Mouse (Mus musculus) ZHBTc4 (cell line): ENCODE data around the gene Tnk1.

Experiments
- DNase-seq: peaks from one replicate; pipeline ENCODE4 v3.0.0-alpha.2; 2011; ENCODE audit warnings: low read depth, low spot score

Gene Tnk1

DNA sequence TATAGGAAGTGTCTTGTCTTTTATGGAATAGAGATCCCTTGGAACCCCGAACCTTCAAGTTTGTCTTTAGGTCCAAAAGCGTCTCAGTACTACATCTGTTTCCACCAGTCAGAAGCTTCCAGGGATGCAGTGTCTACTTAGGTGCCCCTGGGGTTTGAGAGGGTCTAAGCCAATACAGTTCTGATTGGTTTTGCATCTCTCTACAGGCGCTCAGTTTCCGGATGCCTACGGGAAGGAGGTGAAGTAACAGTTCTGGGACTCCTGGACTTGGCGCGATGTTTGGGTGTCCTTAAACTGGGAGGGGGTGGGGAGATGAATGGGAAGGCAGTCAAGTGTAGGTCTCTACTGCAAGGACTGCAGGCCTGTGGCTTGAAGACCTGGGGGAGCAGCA is 19.8 kb downstream of the Tnk1 start:
- DNase-seq = no peak

DNA sequence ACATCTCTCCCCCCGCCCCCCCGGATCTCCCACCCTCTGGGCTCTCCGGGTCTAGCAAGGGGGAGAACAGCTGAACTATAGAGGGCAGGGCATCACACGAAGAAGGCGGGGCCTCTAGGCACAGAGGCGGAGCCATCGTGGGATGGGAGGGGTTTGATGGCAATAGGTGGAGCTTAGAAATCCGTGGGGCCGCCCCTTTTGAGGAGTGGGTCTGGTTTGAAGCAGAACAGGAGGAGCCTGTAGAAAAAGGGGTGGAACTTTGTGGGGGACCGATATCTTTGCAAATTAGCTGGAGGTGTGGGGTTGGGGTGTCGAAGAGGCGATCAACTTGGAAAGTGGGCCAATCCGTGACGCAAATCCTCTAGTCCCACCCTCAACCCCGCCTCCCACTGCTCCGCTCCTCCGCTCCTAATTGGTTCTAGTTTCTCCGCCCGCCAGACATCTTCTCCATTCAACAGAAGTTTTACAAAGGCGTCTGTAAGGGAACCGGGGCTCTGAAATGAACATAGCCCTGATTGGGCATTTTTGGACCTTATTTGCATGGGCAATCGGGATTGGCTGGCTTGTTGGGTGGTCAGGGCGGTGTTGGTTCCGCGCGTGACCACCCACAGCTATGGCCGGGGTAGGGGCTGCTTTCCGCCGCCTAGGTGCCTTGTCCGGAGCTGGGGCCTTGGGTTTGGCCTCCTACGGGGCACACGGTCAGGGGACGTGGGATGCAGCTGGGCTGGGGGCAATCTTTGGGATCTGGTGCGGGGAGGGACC is 20.4 kb downstream of the Tnk1 start, which contains the start of gene Tmem256:
TSS of gene Tmem256 (plus strand) at position 563 of the 762 bp plus-strand sequence.
- peak; percentile 99 for DNase-seq

DNA sequence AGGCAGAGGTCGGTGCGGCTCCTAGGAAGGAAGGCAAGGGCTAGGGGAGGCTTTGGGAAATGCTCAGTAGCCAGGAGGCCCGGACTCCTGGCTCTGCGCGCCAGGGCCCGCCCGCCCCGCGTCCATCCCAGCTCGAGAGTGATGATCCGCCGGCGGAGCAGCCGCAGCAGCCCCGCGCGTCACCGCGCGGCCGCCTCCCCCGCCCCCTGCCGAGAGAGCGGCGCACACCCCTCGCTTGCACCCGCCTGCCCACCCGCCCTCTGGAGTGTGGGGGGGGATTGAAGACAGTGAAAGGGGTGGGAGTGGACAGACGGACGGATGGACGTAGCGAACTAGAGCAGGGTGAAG is 21.0 kb downstream of the Tnk1 start, which contains the start of gene Nlgn2:
TSS of gene Nlgn2 (minus strand) at position 181 of the 348 bp plus-strand sequence.
- DNase-seq = no peak

DNA sequence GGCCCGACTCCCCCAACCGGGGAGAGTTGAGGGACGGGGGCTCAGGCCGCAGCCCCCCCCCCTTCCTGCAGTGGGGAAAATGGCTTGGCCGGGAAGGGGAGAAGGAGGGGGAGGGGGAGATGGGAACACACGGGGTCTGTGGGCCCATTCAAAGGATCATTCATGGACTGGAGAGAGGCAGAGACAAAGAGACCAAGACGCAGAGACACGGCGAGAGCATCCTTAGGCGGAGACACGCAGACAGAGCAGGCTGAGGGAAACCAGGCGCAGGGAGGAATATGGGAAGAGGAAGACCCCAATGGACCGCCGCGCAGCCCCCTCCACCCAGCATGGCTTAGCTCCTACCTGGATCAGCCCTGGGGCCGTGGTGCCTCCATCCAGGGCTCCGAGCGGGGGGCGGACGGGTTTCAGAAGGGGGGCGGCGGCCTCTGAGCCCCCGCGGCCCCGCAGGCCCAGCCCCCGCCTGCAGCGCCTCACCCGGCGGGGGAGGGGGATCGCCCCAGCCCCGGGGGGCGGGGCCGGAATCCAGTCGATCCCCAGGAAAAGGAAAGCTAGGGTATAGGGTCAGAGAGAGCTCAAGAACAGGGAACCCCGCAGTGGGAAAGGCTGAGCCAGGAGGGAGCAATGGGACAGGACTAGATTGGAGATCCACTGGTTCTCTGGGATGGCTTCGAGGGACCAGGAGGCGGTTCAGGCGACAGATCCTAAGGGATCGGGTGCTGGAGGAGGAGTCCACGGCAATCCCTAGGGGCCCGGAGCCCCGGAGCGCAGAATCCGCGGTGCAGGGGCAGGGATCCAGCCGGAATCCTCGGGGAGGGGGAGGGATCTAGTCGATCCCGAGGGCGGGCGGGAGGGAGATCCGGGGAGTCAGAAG is 21.6 kb downstream of the Tnk1 start:
- DNase-seq = no peak

DNA sequence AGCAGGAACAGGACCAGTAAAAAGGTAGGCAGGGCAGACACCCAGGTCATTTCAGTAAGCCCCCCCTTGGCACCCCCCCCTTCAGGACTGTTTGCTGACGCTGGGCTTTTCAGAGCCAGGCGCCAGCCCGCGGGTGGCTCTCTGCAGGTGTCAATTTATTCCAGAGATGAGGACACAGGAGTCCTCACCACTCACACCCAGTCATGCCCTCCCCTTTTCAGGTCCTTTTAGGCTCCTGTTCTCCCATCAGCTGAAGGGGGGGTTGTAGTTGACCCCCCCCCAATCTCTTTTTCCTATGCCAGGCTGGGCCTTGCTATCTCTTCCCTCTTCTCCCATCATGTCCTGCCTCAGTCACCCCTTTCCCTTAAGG is 22.6 kb downstream of the Tnk1 start:
- no peak for DNase-seq

DNA sequence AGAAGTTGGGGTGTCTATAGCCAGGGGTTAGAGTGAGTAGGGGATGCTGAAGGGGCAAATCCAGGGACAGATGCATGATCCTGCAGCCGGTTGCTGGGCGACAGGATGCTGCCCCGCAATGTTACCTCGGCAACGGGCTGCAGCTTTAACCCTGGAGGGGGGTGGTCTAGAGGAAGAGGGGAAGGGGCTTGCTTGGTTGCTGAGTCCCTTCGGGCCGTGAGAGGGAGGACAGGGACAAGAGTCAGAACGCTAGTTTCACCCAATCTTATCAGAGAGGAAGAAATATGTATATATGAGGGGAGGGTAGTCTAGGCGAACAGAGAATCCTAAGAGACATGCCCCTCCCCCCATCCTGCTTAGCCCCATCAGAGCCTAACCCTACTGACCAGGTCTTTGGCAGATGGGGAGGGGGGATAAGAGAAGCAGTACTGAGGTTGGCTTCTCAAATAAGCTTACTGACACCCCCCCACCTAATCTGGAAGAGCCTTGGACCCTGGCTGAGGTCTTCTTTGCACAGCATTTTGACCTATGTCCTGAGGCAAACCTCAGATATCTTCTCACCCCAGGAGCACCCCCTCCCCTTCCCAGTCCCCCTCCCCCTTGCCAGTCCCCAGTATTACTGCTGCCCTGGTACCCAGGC is 23.1 kb downstream of the Tnk1 start:
- no peak for DNase-seq

DNA sequence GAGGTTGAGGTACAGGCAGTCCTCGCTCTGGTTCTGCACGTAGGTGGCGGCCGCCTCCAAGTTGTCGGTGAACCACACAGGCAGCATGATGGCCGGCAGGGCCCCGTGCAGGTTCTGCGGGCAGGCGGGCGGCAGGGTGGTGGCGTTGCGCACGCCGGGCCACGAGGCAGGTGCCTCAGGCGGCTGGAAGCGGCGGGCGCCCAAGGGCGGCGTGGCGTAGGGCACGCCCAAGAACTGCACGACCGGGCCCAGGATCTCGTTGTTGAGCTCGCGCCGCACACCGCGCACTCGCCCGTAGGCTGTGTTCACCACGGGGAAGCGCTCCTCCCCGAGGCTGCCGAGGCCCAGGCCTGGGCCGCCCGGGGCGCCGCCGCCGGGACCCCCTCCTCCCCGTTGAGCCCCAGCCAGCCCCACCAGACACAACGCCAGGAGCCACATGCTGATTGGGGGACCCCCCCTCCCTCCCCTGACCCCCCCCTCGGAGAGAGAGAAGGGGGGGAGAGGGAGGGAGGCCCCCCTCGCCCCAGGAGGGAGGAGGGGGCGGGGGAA is 24.5 kb downstream of the Tnk1 start:
- peak; percentile 84 for DNase-seq

DNA sequence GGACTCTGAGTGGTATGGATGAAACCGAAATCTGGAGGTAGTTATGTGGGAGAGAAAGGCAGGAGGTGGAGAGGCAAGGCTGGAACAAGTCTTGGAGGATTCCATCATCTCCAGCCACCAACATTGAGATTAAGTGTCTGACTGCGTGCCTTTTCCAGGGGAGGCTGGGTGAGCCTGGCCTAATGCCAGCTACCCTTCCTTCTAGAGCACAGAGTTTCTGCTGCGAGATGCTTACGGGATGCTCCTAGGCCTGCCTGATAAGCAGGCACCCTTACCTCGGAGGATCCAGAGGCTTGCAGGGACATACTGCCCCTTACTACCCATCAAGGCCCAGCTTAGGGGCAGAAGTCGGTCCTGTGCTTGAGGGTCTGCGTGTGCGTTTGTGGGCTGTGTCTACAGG is 25.0 kb downstream of the Tnk1 start:
- DNase-seq = no peak

DNA sequence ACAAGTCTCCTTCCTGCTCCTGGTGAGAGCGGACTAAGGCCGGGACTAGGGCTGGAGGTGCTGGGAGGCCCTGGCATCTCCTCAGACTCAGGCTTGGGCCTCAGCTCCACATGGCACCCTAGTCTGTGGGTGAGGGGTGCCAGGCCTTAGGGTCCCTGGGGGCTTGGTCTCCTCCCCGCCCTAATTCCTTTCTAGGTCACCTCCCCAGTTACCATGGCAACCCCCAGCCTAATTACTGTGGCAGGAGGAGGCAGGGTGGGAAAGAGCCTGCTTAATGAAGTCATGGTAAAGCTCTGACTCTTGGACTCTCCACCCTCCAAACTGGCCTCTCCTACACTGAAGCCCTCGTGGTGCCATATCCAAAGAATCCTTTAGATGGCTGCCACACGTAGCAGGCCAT is 29.7 kb downstream of the Tnk1 start:
- peak; percentile 36 for DNase-seq

DNA sequence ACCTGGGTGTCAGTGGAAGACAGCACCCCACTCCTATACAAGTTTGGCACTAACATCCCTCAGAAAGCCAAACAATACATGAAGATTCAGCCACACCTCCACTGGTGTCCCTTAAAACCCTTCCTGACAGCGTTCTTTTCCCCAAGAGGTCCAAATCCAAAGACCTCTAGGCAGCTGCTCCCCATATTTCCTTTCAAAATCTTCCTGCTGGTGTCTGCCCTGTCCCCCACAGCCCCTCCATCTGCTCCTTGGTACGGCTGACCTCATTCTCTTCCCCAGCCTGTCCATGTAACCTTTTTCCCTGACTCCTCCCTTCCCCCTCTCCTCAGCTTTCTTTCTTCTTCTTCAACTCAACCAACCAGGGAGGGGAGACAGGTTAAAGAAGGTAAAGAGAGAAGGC is 35.1 kb downstream of the Tnk1 start:
- no peak for DNase-seq

DNA sequence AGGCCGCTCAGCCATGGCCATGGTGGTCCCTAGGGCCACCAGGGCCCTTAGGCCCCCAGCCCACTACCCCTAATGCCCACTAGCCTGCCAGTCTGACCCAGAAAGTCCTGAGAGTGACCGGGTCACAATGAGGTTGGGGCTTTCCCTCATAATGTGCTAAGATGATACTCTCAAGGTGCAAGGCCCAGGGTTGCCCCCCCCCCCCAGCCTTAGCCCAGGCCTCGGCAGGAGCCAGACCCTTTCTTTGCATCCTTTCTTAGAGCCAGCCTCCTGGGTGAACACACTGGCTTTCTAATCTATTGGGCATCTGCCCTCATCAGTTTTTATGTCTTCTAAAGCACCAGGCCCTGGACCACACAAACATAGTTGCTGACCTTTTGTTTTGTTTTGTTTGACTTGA is 36.5 kb downstream of the Tnk1 start, which contains the start of gene Spem1:
TSS of gene Spem1 (minus strand) at position 101 of the 400 bp plus-strand sequence.
- DNase-seq = no peak

DNA sequence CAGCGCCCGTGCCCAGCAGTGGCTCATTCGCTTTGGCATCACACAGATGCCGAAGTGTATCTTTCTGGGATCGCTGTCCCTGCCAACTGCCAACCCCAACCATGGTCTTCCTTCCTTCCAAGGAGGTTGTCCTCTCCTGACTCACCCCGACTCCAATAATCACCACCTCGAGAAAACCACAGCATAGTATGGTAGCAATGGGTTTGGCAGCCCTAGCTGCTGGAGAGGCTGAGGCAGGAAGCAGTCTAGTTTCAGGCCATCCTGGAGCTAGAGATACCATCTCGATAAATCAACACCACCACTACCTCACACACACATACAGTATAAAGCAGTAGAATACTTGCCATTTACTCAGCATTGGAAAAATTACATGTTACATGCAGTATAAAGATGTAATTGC is 39.7 kb downstream of the Tnk1 start:
- no peak for DNase-seq

DNA sequence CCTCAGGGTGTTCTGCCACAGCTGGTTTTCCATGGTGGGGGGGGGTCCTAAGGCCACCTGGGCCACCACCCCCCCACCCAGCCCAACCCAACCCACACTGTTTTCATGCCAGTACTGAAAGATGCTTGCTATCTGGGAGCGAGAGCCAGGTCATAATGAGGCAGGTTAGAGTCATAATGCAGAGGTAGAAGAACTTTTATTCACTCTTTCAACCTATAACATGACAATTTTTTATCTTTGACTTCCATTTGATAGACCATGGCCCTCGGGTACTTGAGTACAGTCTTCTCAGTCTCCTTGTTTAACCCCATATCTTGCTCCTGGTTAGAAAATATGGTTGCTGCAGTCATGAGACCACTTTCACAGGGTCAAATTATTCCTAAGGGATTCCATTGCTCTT is 40.2 kb downstream of the Tnk1 start, which contains the start of gene Spem2:
TSS of gene Spem2 (minus strand) at position 101 of the 400 bp plus-strand sequence.
- DNase-seq = no peak

DNA sequence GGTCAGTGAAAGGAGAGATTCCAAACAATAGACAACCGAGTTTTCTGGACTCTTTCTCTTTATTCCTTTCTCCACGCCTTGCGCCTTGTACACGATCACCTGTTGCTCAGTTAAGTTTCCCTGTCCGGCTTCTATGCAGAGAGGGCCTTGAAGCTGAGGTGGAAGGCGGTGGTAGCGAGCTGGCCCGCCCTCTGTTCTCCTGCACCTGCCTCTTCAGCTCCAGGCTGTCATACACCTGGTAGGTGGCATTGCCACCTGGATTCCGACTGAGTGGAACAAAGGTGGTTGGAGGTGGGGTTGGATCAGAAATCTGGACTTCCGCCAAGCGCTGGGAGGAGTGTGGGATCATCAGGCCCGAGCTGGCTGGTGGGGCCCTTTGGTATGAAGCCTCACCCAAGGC is 42.0 kb downstream of the Tnk1 start:
- DNase-seq = no peak

DNA sequence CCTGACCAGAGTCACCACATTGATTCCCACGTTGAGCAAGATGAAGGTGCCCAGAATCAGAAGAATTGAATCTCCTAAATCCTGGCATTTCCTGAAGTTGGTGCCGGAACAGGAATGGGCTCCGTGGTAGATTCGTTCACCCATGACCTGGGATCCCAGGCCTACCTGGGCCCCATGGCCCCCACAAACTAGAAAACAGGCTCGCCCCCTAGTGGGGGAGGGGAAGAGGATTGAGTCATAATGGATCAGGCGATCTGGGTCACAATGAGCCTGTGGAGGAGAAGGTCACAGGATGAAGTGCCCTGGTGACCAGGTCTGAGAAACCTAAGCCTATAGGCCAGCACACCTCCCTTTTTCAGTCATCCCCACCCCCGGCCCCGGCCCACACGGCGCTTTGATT is 43.4 kb downstream of the Tnk1 start, which contains the start of gene Gm39566:
TSS of gene Gm39566 (minus strand) at position 144 of the 400 bp plus-strand sequence.
- no peak for DNase-seq

DNA sequence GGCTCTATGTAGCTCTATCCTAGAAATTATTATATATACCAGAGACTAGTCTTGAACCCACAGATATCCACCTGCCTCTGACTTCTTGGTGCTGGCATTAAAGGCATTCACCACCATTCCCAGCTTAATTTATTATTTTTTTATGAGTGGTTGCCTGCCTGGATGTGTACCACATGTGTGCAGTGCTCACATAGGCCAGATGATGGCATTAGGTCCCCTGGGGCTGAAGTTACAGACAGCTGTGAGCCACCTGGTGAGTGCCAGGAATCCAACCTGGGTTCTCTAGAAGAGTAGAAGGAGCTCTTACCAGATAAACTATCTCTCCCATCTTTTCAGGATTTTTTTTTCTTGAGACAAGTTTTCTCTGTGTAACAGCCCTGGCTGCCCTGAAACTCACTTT is 48.2 kb downstream of the Tnk1 start:
- no peak for DNase-seq

DNA sequence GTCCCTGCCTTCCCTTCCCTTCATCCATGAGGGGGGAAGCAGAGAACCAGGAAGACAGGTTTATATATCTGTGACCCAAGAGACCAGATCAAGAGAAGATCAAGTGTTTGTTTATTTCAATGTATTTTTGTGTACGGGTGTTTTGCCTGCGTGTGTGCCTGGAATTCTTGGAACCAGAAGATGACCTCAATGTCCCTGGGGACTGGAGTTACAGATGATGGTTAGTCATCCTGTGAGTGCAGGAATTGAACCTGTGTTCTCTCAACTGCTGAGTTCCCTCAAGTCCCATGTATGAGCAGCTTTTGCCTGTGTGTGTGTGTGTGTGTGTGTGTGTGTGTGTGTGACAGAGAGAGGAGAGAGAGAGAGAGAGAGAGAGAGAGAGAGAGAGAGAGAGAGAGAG is 50.9 kb downstream of the Tnk1 start:
- DNase-seq = no peak

DNA sequence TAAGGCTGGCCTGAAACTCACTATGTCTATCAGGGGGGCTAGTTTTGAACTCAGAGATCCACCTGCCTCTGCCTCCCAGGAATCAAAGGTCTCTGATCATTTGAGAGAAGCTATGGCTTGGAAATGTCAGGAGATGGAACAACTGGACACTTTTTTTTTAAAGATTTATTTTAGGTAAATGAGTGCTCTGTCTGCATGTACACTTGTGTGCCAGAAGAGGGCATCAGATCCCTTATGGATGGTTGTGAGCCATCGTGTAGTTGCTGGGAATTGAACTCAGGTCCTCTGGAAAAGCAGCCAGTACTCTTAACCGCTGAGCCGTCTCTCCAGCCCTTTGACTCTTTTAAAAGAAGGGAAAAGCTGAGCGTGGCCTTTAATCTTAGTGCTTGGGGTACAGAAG is 52.2 kb downstream of the Tnk1 start:
- no peak for DNase-seq

DNA sequence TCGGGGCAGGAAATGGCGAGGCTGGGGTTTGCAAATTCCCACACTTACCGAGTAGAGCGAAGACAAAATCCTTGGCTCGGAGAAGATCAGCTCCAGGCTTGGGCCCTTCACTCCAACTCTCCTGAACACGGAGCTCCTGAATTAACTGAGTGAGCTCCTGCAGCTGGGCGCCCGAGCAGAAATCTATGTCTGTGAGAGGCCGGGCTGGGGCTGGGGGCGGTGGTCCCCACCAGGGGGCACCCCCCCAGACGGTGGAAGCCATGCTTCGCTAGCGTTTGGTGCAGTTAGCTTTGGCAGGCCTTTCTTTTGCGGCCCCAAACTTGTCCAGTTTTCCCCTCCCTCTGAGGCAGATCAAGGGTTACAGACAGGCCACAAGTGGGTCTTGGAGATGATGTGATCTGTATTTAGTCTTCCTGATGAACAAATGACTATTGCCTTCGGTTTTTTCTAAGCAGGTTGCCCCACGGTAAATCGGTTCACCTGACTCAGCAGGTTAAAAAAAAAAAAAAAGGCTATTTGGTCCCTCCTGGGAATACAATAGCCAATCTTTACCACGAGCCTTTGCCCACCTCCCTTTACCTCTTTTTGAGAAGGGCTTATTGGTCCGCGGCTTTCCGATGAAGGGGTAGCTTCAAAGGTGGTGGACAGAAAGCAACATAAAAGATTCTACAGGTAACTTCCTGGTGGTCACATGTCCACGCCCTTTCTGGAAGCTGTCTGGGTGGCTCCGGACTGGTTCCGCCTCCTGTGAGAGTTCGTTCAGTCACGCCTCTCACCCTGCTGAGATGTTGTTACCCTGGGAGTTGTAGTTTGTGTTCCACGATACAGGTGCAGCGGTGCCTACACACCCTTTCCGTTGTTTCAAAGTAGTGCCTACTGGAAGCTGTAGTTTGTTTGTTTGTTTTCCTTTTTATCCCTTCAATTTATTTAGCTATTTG is 53.3 kb downstream of the Tnk1 start, which contains the start of gene Tmem102:
TSS of gene Tmem102 (minus strand) at position 653 of the 938 bp plus-strand sequence.
- DNase-seq = peak; percentile 85

DNA sequence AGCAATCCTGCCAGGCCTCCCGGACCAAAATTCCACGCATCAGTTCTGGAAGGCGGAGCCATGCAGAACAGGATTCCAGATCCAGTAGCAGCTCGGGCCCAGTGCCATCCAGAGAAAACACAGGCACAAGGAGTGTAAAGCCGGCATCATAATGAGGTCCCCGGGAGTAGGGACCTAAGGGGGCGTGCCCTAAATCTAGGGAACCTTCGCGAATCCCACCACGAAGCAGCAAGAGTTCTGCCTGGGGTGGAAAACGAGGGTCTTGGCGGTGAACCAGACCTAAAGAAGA is 53.9 kb downstream of the Tnk1 start:
- DNase-seq = no peak
